Mouse (Mus musculus): Measurements from ENCODE around the gene Ralgds.

The Ralgds gene

GRCm38 (mm10) chr2:28533901-28534435, 21.0 kb downstream of the Ralgds start:
- DNase-seq (ENCODE audit: low read depth) = no peak

GRCm38 (mm10) chr2:28534436-28535262, 21.7 kb downstream of the Ralgds start:
- no peak for DNase-seq (ENCODE audit: low read depth)

- DNase-seq (ENCODE audit: low read depth) = no peak
Observed at GRCm38 (mm10) chr2:28535263-28535540, 22.3 kb downstream of the Ralgds start.

- DNase-seq (ENCODE audit: low read depth) = no peak
Observed at GRCm38 (mm10) chr2:28535650-28536049, 22.7 kb downstream of the Ralgds start.

GRCm38 (mm10) chr2:28536166-28536565, 23.2 kb downstream of the Ralgds start:
- no peak for DNase-seq (ENCODE audit: low read depth)

GRCm38 (mm10) chr2:28536766-28537633, 24.1 kb downstream of the Ralgds start:
- no peak for DNase-seq (ENCODE audit: low read depth)

GRCm38 (mm10) chr2:28537634-28537920, 24.7 kb downstream of the Ralgds start:
- no peak for DNase-seq (ENCODE audit: low read depth)

- no peak for DNase-seq (ENCODE audit: low read depth)
Observed at GRCm38 (mm10) chr2:28537995-28538816, 25.3 kb downstream of the Ralgds start.

GRCm38 (mm10) chr2:28538817-28539128, 25.8 kb downstream of the Ralgds start:
- DNase-seq (ENCODE audit: low read depth) = no peak

GRCm38 (mm10) chr2:28539206-28539605, 26.3 kb downstream of the Ralgds start:
- no peak for DNase-seq (ENCODE audit: low read depth)

GRCm38 (mm10) chr2:28539949-28540348, 27.0 kb downstream of the Ralgds start:
- no peak for DNase-seq (ENCODE audit: low read depth)

GRCm38 (mm10) chr2:28540587-28541227, 27.8 kb downstream of the Ralgds start:
- no peak for DNase-seq (ENCODE audit: low read depth)

GRCm38 (mm10) chr2:28543894-28544293, 31.0 kb downstream of the Ralgds start:
- no peak for DNase-seq (ENCODE audit: low read depth)

GRCm38 (mm10) chr2:28545976-28546375, 33.1 kb downstream of the Ralgds start:
- no peak for DNase-seq (ENCODE audit: low read depth)

- no peak for DNase-seq (ENCODE audit: low read depth)
Observed at GRCm38 (mm10) chr2:28546560-28546959, 33.6 kb downstream of the Ralgds start.

GRCm38 (mm10) chr2:28547237-28548172, 34.6 kb downstream of the Ralgds start:
- peak; percentile 63 for DNase-seq (ENCODE audit: low read depth)

- DNase-seq (ENCODE audit: low read depth) = no peak
Observed at GRCm38 (mm10) chr2:28549157-28549556, 36.2 kb downstream of the Ralgds start.

GRCm38 (mm10) chr2:28552301-28552700, 39.4 kb downstream of the Ralgds start:
- DNase-seq (ENCODE audit: low read depth) = no peak

- no peak for DNase-seq (ENCODE audit: low read depth)
Observed at GRCm38 (mm10) chr2:28557452-28557851, 44.5 kb downstream of the Ralgds start.

- no peak for DNase-seq (ENCODE audit: low read depth)
Observed at GRCm38 (mm10) chr2:28563303-28563702, 50.4 kb downstream of the Ralgds start, which contains the start of gene Cel. Cel (minus strand) TSS chr2:28563403.

GRCm38 (mm10) chr2:28563830-28564229, 50.9 kb downstream of the Ralgds start:
- no peak for DNase-seq (ENCODE audit: low read depth)

Measured in fibroblast of lung, adult 2 months (primary cell).